Mouse (Mus musculus): ENCODE measurements at regions not wholly inside any gene's neighbourhood (a gene's known extent, or its start where the extent isn't known, plus 50 kb on each side); places are given as distances from the start of the nearest gene placed in this dataset.

DNA sequence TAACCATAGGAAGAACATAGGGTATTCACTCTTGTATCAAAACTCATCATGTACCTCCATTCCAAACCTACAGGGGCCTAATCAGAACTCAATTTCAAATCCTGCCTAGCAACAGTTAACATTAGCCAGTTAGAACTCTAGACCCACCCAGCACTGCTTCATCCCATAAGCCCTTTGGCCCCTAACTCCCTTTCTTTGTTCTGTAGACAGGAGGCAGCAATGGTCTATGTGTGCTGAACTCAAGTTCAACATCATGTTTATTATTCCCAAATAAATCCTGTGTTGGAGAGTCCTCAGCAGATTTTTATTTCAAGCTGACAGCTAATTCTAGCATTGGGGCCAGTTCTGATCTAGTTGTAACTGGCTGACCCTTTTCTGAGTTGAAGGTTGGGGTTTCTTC is 112.2 kb downstream of the Ipo8 start:
- DNase-seq: no peak

DNA sequence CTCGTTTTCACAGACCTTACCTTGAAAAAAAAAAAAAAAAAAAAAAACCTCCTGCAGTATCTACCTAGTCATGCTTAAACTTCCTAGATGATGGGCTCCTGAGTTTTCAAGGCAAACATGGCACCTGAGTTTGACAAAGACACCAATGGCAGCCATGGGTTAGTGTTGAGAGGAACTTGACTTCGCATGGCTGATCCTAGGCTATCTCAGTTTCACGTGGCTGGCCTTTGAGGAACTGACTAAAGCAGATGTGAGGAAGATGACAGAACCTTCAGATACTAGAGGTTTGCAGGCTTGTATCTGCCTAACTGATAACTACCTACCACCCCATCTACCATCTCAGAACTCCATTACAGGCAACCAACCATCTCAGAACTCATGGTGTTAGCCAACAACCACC is 120.9 kb downstream of the Ipo8 start:
- DNase-seq: no peak

DNA sequence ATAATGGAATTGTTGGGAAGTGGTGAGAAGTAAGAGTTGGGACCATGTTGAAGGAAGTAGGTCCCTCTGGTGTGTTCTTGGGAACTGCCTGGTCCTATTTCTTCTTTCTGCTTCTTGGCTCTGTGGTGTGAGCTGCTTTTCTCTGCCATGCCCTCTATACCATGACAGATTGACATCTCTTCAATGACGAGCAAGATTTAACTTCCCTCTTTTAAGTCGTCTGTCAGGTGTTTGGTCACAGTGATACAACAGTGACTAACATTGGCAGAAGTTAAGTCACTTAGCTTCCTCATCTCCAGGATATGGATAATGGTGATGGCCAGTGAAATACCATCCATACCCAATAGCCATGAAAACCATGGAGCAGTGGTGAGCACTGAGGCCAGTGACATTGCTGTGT is 122.9 kb downstream of the Ipo8 start:
- no peak for DNase-seq

DNA sequence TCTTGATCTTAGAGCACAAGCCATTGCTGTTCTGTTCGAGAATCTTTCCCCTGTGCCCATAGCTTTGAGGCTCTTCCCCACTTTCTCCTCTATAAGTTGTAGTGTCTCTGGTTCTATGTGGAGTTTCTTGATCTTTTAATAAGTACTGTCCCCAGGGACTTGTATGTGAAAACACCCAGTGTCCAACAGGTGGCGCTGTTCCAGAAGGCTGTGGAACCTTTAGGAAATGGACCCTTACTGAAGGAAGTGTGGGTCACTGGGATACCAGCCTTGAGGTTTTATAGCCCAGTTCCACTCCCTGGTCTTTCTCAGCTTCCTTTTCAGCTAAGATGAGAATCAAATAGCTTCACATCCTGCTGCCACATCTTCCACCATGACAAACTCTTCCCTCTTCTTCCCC is 125.6 kb downstream of the Ipo8 start:
- peak in 1 of 2 experiments; percentile 13 for DNase-seq

DNA sequence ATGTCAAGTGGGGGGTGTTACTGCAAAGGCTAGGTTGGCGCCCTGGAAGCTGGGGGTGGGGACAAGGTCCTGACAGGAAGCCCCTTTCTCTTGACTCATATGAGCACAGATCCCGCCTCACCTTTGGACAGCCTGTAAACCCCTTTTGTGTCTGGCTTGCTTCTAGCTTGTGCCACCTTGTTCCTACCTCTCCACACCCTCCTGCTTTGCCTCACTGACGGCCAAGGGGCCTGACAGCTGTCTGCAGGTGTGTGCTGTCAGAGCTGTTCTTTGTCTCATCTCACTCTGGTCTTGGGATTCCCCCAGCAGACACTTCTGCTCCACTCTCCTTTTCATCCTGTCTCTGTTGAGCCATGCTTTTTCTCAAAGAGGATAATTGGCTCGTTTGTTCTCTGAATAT is 137.9 kb downstream of the Ipo8 start:
- no peak for DNase-seq

DNA sequence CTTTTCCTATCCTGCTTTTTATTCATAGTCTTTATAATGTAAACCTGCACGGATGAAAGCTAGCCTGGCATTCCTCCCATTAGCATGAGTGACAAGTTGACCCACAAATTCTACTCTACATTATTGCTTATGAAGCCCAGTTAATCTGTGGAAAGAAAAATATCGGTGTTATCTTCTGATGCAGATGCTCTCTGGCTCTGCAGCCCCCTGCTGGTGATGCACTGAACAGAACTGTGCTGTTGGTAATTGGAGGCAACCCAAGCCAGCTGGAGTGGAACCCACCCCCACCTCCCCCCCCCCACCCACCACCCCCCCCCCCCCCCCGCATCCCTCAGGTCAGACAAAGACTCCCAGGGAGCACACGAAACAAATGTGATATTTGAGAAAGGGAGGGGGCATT is 143.5 kb downstream of the Ipo8 start:
- peak; percentile 6 to 63 for DNase-seq

DNA sequence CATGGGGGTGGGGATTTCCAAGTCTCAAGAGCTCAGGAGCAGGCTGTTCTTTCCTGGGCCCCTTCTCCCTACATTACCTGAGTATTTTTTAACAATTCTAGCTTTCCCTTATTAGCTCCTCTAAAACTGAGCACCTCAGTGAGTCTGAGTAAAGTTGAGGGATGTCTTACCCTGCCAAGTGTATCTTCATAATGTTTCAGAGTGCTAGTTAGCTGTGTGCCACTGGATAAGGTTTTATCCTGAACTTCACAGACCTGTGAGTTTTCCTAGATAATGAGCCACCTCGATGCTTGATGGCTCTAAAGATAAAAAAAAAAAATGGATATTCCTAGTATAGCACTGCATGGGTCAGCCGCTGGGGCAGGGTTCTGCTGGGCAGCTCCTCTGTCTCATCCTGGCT is 171.1 kb downstream of the Ipo8 start:
- no peak for DNase-seq

DNA sequence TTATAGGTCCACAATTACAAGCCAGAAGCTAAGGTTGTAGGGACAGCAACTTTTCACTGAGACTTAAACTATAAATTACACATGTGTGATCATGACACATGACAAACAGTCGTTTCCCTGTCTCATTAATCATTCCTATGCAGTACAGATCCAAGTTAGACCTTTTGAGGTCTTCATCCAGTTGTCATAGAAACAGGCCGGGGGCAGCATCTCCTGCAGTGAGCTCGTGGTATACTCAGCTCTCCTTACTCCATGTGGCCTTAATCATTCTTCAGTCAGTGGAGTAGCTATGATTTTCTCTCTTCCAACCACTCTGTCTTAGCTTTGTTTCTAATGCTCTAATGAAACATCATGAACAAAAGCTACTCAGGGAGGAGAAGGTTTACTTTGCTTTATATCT is 178.1 kb downstream of the Ipo8 start:
- no peak for DNase-seq

DNA sequence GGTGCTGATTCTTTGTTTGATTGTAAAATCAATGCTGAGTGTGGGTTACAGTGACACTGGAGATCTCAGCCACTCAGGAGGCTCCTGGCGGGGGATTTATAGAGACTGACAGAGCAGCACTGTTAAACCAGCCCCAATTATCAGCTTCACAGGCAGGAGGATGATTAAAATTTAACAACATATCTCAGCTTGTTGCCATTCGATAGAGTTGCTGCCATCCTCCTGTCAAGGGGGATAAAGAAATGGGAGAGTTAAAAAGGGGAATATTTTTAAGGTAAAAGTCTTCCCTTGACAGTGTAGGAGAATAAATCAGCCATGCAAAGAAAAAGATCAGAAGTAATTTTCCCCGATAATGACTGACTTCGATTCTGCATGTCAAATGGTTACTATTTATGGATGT is 178.8 kb downstream of the Ipo8 start:
- no peak for DNase-seq

DNA sequence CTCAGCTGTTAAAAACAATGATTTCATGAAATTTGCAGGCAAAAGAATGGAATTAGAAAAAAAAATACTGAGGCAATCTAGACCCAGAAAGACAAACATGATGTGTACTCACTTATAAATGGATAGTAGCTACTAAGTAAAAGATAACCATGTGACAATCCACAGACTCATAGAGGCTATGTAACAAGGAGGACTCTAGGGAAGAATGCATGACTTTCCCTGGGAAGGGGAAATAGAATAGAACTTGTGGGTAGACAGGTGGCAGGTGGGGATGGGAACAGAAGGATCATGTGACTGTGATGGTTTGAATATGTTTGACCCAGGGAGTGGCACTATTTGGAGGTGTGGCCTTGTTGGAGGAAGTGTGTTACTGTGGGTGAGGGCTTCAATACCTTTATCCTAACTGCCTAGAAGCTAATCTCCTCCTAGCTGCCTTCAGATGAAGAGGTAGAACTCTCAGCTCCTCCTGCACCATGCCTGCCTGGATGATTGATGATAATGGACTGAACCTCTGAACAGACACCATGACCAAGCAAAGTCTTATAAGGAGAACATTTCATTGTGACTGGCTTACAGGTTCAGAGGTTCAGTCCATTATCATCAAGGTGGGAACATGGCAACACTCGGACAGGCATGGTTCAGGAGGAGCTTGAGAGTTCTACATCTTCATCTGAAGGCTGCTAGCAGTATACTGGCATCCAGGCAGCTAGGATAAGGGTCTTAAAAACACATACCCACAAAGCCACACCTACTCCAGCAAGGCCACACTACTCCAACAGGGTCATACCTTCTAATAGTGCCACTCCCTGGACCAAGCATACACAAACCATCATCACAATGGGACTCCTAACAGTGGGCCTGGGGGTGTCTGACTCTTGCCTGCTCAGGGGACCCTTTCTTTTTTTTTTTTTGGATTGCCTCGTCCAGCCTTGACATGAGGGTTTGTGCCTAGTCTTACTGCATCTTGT is 183.6 kb downstream of the Ipo8 start:
- DNase-seq: no peak

DNA sequence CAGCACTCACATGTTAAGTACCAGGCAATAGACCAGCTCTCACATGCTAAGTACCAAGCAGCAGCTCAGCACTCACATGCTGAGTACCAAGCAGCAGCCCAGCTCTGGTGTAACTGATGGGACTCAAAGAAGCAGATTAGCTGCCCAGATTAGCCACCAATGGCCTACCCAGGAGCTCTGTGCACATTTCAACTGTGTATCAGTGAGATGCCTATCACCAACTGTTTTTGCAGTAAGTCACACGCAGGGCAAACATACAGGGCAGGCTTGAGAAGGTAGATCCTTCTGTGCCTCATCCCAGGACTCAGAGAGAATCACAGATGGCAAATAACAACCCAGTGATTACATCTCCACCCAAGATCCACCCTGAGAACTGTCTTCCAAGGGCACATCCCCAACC is 190.7 kb downstream of the Ipo8 start:
- no peak for DNase-seq

DNA sequence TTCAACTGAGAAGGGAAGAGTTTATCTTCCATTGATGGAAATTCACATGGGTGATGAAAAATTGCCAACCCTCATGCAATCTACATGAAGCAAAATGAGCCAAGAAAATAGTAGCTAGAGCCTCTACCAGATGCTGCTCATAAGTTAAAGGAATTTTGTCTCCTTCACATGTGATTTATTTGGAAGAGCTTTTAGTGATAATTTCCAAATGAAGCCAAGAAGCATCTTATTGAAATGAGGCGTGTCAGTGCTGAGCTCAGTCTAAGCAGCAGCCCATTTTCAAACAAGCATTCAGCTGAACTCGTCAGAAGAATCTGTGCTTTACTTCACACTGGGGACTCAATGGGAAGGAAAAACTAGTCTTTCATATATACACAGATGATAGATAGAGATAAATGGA is 190.0 kb upstream of the Tmtc1 start:
- DNase-seq: no peak

DNA sequence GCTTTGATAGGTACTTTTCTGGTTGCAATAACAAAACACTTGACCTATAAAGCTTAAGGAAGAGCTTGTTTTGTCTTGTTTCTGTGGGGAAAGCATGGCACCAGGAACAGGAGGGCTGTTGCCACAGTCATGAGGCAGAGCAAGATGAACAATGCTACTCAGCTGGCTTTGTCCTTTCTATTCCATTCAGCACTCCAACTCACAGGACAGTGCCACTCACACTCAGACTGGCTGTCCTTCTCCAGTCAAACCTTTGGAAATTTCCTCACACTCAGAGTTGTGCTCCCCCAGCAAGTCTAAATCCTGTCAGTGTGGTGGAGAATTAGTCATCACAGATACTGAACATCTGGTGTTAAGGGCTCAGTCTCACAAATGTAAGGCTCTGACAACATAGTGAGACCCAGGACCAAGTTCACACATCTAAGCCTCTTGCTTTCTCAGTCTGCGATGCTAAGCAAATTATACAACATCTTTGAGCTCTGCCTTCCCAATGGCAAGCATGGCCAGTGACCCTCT is 183.0 kb upstream of the Tmtc1 start:
- DNase-seq: no peak

DNA sequence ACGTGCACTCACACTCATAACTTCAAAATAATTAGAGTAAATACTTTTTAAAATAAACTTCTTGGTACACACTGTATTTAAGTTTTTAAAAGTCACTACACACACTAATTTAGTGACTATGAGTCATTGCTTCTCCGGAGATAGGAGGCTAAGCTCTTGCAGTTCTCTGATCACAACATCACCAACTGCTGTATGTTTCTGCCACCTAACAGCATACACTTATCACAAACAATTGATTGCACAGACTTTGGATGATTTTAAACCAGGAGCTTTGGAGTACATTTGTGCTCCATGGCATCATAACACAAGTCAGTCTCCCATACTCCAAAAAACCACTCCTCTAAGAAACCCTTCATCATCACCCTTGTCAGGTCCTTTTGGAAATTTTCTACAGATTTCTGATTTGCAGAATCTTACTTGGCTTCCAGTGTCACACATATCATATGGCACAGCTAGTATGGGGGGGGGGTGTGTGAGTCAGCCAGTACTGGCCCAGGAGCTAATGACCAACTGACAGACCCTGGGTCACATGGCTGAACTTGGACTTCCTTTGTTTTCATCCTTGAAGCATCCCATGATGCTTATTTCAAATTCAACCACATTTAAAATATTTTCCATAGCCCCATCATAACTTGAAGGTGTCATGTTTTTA is 179.1 kb upstream of the Tmtc1 start:
- no peak for DNase-seq

DNA sequence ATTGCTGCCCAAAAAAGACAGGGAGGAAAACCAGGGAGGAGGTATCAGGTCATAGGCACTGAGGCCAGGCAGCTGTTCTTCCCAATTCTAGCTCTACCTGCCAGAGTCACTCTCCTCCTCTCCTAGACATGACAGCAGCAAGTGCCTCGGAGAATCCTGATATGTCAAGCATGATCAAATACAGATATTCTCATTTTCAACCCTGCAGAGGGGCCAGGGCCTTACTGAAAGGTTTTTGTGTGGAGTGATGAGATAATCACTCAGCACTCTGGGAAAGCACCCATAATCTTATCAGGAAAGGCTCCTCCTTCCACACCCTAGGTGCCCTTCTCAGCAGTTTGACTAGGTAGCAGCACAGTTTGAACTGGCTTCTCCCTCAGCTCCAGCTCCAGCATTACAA is 175.8 kb upstream of the Tmtc1 start:
- DNase-seq: no peak

DNA sequence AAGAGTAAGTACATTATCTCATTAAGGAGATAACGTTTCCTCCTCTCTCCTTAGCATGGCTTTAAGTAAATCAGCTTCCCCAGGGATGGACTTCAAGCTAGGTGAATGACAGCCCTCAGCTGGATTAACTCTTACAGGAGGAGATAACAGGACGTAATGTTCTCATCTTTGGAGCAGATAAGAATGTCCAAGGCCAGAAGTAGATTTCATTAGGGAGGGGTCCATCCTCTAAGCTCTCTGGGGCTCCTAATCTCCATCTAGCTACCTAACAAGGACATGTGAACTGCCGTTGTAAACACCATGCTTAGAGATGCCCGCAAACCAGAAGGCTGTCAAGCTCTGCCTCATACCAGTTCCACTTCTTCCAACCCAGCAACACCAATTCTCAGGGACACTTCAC is 171.7 kb upstream of the Tmtc1 start:
- no peak for DNase-seq

DNA sequence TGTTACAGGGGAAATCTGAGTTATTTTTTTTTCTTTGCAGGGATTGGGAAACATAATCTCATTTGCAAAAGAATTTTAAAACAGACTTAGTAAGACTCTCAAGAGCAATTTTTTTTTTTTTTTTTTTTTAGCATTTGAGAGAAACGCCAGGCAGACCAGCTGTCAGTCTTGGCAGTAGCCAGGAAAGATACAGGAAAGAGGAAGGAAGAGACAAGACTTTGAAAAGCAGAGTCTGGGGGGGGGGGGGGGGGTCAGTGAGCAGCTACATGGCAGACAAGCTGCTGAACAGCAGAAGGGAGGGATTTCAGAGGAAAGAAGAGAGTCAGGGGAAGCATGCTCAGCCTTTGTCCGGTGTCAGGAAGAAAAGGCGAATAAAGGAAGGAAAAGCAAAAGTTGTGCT is 171.3 kb upstream of the Tmtc1 start:
- no peak for DNase-seq

DNA sequence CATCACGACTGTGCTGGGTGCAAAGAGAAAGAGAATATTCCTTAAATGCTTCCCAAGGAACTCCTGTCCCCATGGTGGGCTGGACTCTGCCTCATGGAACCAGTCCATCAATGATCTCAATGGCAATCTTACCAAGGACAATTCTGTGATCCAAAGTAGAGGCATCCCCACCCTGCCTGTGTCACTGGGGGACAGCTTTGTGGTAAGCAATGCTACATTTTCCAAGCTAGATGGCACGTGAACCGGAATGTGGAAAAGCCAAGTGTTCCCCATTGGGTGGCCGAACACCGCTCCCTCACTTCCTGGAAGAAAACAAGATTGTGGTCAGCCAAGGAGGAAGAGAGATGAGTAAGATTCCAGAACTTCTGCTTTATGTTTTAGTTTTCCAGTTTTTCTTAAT is 164.7 kb upstream of the Tmtc1 start:
- DNase-seq: no peak

DNA sequence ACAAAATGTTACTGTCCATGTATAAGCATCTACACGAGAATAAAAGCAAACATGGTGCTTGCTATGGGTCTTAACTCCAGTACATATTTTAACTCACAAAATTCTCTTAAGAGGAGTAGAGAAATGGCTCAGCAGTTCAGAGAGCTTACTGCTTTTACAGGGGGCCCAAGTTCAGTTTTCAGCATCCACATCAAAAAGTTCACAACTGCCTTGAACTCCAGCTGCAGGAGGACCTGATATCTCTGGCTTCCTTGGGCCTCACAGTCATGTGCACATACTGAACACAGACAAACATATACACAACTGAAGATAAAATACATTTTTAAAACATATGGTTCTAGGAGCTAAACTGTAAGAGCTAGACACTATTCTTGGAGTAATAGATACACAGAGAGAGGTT is 161.0 kb upstream of the Tmtc1 start:
- no peak for DNase-seq

DNA sequence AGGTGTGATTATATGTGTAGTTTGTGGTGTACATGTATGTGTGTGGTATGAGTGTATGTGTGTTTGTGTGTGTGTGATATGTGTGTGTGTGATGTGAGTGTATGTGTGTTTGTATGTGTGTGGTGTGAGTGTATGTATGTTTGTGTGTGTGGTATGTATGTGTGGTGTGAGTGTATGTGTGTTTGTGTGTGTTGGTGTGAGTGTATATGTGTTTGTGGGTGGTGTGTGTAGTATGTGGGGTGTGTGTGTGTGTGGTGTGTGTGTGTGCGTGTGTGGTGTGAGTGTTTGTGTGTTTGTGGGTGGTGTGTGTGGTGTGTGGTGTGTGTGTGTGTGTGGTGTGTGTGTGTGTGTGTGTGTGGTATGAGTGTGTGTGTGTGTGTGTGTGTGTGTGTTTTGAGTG is 160.6 kb upstream of the Tmtc1 start:
- no peak for DNase-seq

DNA sequence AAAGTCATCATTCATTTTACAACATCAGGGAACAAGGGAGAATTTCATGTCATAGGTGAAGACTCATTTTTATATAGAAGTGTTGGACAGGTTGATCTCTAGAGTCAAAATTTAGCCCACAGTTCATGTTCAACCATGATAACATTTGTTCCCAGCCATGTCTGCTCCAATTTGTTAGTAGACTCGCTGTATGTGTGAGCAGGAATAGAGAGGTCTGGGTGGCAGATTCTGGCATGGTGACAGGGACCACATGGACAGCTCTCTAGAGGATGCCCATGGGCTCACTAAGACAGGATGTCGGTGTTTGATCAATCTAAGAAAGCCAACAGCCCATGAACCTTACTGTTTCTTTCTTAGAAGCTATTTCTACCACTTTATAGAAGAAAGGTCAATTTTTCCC is 159.7 kb upstream of the Tmtc1 start:
- DNase-seq: no peak

DNA sequence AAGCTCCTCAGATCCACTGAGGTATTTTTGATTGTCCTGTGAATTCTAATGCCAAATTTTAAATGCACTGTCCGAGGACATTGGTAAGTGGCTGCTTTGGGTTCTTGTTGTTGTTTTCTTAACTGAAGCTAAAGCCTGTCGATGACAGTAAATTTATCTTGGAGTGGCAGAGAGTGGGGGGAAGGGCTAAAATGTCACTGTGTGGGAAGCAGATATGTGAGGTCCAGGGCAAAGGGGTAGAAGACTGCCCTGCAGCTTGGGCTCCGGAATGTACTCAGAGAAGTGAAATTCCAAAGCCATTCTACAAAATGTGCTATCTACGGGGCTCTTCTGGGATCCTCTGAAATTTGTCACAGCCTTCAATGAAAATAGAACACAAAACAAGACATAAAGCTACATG is 159.3 kb upstream of the Tmtc1 start:
- no peak for DNase-seq

DNA sequence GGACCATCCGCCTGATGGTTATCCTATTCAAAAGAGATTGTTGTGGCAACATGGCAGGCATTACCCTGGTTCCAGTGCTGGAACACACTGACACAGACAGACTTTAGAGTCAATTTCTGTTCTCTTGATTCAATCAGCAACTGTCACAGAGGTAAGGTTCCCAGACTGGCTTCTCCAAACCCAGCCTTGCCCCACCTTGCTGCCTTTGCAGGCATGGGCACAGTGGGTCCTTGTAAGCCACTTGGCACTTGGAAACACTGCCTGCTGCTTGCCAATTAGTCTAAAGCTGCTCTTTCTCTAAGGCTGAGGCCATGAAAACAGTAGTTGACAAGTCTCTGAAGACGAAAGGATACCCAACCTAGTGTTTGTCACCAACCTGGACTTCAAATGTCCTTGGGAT is 158.7 kb upstream of the Tmtc1 start:
- no peak for DNase-seq

DNA sequence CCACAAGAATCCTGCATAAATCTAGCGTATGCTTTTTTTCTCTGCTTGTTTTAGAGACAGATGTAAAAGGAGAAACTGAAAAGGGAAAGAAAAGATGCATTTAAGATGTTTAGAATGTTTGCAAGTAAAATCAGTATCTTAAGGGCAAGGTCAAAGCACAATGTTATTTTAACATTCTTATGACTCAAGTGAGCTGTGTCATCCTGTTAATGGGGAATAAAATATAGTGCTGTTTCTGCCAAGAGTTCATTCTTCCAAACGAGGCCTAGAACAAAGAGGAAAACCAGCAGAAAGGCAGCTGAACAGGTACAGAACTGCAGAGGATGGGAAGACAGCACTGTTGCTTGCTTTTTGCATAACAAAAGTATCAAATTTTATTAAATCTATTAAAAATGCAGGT is 156.7 kb upstream of the Tmtc1 start:
- DNase-seq: no peak

Measured in kidney, adult 8-10 months (tissue).